Mouse (Mus musculus): ENCODE measurements around the gene Psmc4. TPM values are rescaled to one million over a fixed set of nuclear protein-coding genes. Genes with fewer than 3 reads are reported as not detected.

The Psmc4 gene
- total RNA-seq, 2 experiments from 2014 or later: 122 to 132 TPM

Other genes starting within 250 kb of the Psmc4 start
- 1 to 10 TPM; 8.9 to 9.0 TPM for gene Zfp626, start 242.9 kb downstream of the Psmc4 start, total RNA-seq (2021)
- gene Zfp59, start 211.5 kb downstream of the Psmc4 start, total RNA-seq (2021): 1 to 10 TPM; 4.0 to 4.8 TPM
- gene Zfp607a, start 192.6 kb downstream of the Psmc4 start, total RNA-seq (2021): 1 to 10 TPM; 2.2 to 2.3 TPM
- gene Zfp974, start 120.6 kb downstream of the Psmc4 start, total RNA-seq (2021): 10 to 100 TPM; 16.2 to 20.9 TPM
- 10 to 100 TPM; 20.1 to 20.4 TPM for gene Zfp780b, start 70.9 kb downstream of the Psmc4 start, total RNA-seq (2021)
- 1 to 10 TPM; 5.3 to 6.5 TPM for gene Zfp850, start 36.0 kb downstream of the Psmc4 start, total RNA-seq (2021)
- 1 to 10 TPM in 1 of 2 experiments, under 1 TPM in 1; 0.94 to 1.2 TPM for gene Fcgbp, start 21.1 kb upstream of the Psmc4 start, total RNA-seq (2021)
- under 1 TPM in 1 of 2 experiments, not detected in 1; 0.05 TPM for gene 9530053A07Rik, start 79.4 kb upstream of the Psmc4 start, total RNA-seq (2021)
- gene Fbl, start 119.6 kb upstream of the Psmc4 start, total RNA-seq (2021): 10 to 100 TPM; 43.5 to 53.4 TPM
- 10 to 100 TPM; 41.7 to 49.8 TPM for gene Dyrk1b, start 129.4 kb upstream of the Psmc4 start, total RNA-seq (2021)
- 10 to 100 TPM; 53.5 to 62.9 TPM for gene Eid2, start 217.8 kb upstream of the Psmc4 start, total RNA-seq (2021)
- gene Eid2b, start 227.6 kb upstream of the Psmc4 start, total RNA-seq (2021): 10 to 100 TPM; 35.6 to 39.2 TPM
- gene Selenov, start 241.1 kb upstream of the Psmc4 start, total RNA-seq (2021): under 1 TPM; 0.27 to 0.38 TPM